Mouse (Mus musculus) cerebellum, adult 9-11 months (tissue): Measurements from ENCODE around the gene 1700025G04Rik.

Experiments
- DNase-seq: peaks from one replicate; pipeline ENCODE4 v3.0.0; 2022

Gene 1700025G04Rik

GRCm38 (mm10) chr1:151955866-151956265, 134.1 kb downstream of the 1700025G04Rik start:
- DNase-seq = no peak

- peak; percentile 71 for DNase-seq
Observed at GRCm38 (mm10) chr1:151953563-151953962, 136.4 kb downstream of the 1700025G04Rik start.

- DNase-seq = no peak
Observed at GRCm38 (mm10) chr1:151948065-151948464, 141.9 kb downstream of the 1700025G04Rik start.

- DNase-seq = peak; percentile 47
Observed at GRCm38 (mm10) chr1:151947571-151947970, 142.4 kb downstream of the 1700025G04Rik start.

- DNase-seq = no peak
Observed at GRCm38 (mm10) chr1:151944457-151945223, 145.3 kb downstream of the 1700025G04Rik start.

GRCm38 (mm10) chr1:151943681-151944237, 146.2 kb downstream of the 1700025G04Rik start:
- DNase-seq = no peak

GRCm38 (mm10) chr1:151942972-151943654, 146.8 kb downstream of the 1700025G04Rik start:
- DNase-seq = no peak

- DNase-seq = no peak
Observed at GRCm38 (mm10) chr1:151939987-151940386, 149.9 kb downstream of the 1700025G04Rik start.

GRCm38 (mm10) chr1:151939510-151939909, 150.4 kb downstream of the 1700025G04Rik start:
- no peak for DNase-seq

GRCm38 (mm10) chr1:151933605-151934004, 156.3 kb downstream of the 1700025G04Rik start:
- DNase-seq = no peak

GRCm38 (mm10) chr1:151926826-151927225, 163.1 kb downstream of the 1700025G04Rik start:
- no peak for DNase-seq

- no peak for DNase-seq
Observed at GRCm38 (mm10) chr1:151926141-151926540, 163.8 kb downstream of the 1700025G04Rik start.

GRCm38 (mm10) chr1:151925738-151926137, 164.2 kb downstream of the 1700025G04Rik start:
- DNase-seq = no peak

GRCm38 (mm10) chr1:151918806-151919357, 171.0 kb downstream of the 1700025G04Rik start:
- no peak for DNase-seq

- DNase-seq = no peak
Observed at GRCm38 (mm10) chr1:151917736-151918135, 172.2 kb downstream of the 1700025G04Rik start.

GRCm38 (mm10) chr1:151914494-151914893, 175.4 kb downstream of the 1700025G04Rik start:
- no peak for DNase-seq

GRCm38 (mm10) chr1:151907014-151907413, 182.9 kb downstream of the 1700025G04Rik start:
- no peak for DNase-seq

GRCm38 (mm10) chr1:151900706-151901360, 189.1 kb downstream of the 1700025G04Rik start:
- DNase-seq = no peak

- no peak for DNase-seq
Observed at GRCm38 (mm10) chr1:151899964-151900363, 190.0 kb downstream of the 1700025G04Rik start.

- DNase-seq = no peak
Observed at GRCm38 (mm10) chr1:151895406-151895805, 194.5 kb downstream of the 1700025G04Rik start.

- no peak for DNase-seq
Observed at GRCm38 (mm10) chr1:151893976-151894375, 195.9 kb downstream of the 1700025G04Rik start.

GRCm38 (mm10) chr1:151892008-151892407, 197.9 kb downstream of the 1700025G04Rik start:
- no peak for DNase-seq

GRCm38 (mm10) chr1:151891194-151891593, 198.7 kb downstream of the 1700025G04Rik start:
- DNase-seq = no peak
